Mouse (Mus musculus): Measurements from ENCODE around the gene Tmprss2. TPM values are rescaled to one million over a fixed set of nuclear protein-coding genes. Genes with fewer than 3 reads are reported as not detected.
A peak's percentile ranks its signal among the peaks of the same experiment; 100 is the strongest.
"Not testable (repeated sequence)": the region's sequence is repeated elsewhere in the genome, so short reads cannot be mapped to it uniquely, and the experiment has no call there.

The Tmprss2 gene
- total RNA-seq, 4 experiments from 2014 or later, result 0.07 to 0.09 TPM; not detected in 2

DNA sequence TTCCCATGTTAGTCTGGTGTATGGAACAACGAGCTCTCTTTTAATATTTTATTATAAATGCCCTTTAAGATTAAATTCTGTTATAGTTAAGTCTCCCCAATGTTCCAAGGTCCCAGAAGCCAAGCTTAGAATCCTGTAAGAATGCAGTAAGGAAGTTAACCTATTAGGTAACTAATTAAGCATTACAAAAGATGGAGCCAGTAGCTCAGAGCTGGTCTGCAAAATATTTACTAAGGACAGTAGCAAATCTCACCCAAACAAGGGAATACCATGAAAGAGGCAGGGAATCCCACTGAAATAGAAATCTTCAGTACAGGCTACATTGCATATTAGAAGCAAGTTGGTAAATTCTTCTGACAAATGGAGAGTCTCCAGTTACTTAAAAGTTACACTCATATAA is 28.1 kb downstream of the Tmprss2 start:
- not testable (repeated sequence) for DNase-seq

DNA sequence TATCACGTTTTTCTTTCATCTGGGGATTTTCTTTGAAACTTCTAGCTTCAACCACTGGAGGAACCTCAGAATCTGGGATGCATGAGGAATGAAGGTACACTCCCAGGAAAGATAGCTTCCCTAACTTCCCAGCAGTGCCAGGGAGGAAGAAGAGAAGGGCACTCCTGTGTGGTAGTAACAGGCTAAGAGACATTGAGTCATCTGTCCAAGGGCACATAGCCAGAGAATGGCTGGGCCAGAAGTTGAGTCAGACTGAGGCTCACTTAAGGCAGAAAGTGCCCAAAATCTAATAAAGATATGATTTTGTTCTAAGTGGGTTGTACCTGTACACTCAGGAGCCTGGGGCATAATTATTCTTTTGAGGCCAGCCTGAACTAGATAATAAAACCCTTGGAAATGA is 41.6 kb downstream of the Tmprss2 start:
- peak; percentile 55 for DNase-seq

DNA sequence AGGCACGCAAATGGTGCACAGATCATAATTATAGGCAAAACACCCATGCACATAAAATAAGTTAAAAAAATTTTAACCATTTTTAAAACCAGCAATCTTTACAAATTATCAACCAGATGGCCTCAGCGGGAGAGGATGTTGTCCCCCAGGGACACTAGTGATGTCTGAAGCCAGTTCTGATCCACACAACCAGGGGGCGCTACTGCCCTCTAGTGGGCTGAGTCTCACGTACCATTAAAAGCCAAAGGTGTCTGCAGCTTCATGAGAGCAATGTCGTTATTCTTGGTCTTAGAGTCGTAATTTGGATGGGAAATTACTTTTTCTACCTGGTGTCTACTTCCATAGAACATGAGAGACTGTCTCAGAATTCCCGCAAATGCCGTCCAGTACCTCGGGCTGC is 42.3 kb downstream of the Tmprss2 start:
- DNase-seq, result peak; percentile 19

DNA sequence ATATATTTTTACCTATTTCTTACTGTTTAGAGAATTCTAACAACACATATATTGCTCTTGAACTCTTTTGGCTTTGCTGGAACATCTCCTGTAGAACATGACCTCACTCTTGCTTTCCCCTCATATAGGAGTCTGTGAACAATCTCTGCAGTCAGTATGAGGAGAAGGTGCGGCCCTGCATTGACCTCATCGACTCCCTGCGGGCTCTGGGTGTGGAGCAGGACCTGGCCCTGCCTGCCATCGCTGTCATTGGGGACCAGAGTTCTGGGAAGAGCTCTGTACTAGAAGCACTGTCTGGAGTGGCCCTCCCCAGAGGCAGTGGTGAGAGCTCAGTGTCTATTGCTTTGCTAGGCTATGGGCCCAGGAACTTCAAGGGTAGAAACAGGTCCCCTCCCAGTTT is 66.7 kb downstream of the Tmprss2 start:
- no peak for DNase-seq

DNA sequence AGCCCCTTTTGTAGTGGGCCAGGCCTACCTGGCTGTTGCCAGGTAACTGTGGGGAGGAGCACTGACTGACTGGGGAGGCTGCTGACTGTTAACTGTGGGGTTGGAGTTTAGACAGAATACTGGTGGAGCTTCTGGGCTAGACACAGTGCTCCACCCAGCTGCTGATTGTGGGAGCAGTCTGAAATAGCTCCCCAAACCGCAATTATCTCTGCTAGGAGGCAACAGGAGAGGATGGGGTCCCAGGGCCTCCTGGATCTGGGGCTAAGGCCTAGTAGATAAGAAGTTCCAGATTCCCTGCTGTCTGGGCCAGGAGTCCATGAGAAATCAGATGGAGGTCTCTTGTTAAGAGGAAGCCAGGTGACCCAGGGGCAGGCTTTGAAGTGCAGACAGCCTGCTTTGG is 74.1 kb downstream of the Tmprss2 start:
- no peak for DNase-seq

DNA sequence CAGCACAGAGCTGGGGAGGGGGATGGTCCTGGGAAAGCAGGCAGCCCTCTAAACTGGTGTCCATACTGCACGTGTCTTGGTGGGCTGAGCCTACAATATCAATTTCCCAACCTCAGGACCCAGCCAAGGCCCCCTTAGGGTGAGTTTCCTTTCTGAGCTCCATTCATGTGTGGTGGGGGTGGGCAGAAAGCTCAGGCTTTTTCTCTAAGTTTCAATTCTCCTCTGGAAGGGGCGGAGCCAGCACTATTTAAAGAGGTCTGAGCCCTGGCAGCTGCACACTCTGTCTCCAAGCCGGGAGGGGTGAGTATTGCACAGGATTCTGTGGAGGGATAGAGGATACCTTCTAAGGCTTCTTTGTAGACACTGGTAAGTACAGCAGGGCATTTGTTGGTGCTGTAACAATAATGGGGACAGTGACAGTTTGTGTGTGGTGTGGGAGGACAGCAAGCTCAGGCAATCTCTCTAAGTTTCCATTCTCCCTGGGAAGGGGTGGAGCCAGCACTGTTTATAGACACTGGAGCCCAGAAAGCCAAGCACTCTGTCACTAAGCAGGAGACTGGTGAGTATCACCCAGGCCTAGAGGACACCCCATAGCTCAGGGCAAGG is 75.1 kb downstream of the Tmprss2 start:
- peak; percentile 35 for DNase-seq

DNA sequence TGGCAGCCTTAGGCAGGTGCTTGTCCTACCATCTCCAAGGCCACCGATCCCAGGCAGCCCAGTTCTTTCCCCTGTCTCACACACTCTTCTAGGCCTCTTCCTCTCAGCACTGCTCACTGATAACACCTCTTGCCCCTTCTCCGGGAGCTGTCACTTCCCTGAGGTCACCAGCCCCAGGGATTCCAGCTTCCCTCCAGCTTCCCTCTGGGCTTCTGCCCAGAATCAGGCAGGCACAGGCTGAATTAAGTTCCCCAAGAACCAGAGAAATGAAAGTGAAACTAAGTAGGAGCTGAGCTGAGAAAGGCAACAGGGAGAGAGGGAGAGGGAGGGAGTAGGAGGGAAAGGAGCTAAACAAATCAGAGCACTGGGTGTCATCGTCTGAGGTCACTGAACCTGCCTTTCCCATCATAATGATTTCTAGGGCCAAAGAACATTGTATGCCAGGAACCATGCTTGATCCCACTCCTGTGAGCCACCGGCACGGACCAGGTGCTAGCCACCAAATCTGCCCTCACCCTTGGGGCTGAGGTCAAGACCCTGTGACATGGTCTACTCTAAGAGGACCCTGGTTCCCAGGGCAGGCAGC is 76.0 kb downstream of the Tmprss2 start:
- DNase-seq, result peak; percentile 62

DNA sequence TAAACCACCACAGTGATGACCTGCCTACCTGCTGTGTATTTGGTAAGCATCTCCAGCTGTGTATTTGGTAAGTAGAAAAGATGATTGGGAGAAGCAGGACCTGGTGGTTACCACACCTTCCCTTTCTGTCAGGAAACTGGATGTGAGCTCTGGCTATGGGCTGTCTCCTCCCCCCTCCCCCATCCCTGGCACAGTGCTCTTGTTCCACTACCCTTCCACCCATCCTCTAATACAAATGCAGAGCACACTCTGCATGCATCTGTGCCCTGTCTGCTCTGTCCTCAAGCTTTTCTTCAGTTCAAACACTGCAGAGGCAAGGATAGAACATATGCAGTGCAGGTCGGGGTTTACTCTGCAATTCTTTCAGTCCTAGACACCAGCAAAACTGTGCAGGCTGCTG is 76.5 kb downstream of the Tmprss2 start:
- DNase-seq, result no peak

DNA sequence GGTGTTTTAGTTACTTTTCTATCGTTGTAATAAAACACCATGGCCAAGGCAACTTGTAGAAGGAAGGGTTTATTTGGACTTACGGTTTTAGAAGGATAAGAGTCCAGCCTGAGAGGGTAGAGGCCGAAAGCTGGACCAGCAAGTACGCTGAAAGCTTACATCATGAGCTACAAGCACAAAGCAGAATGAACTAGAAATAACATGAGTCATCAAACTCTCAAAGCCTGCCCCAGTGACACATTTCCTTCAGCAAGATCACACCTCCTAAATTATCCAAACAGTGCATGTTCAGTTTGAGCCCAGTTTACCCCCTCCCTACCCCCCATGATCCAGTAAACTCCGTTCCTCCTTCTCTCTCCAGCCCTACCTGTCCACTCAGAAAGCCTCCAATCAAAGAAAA is 77.2 kb downstream of the Tmprss2 start:
- DNase-seq, result no peak

DNA sequence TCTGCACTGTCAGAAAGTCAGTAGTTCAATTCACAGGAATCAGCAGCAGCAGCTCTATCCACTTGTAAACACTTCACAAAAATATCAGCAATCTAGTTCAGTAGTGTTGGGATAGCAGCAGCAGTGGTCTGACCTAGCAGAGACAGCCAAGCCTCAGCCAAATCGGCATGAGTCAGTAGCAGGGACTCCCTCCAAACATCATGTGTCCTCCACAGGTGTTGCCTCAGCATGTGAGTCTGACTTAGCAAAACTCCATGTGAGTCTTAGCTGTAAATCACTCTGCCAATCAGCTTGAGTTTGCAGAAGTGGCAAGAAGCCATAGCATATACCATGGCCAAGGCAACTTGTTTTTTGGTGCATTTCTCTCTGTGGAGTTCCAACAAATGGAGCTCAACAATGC is 77.9 kb downstream of the Tmprss2 start:
- no peak for DNase-seq

DNA sequence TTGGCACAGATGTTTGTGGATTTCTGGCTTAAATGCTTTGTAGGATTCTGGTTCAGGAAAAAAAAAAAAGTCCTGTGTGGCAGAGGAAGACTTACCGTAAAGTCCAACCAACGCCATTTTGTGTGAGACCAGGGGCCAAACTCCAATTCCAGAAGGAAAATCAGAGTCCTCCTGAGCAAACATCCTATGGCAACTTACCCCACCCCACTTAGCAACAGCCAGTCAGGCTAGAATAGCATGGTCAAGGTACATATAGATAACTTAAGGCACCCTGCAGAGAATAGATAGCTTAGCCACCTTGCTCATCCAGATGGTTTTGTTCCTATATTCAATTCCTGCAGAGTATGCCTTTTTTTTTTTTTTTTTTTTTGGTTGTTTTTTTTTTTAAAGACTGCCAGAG is 81.8 kb downstream of the Tmprss2 start:
- DNase-seq, result no peak

DNA sequence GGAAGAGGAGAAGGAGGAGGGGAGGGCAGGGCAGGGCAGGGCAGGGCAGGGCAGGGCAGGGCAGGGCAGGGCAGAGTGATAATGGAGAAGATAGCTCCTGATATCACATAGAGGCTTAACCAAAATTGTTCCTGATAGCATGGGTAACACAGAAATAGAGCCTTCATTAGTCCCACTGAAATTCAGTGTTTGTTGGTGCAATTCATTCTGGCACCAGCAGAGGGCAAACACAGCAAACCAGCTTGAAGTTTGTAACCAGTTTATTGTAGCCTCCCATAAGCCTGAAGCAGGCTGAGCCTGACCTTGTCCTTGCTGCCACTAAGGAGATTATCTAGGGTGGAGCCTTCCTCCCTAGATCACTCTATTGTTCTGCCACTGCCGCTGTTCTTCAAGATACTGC is 88.0 kb downstream of the Tmprss2 start:
- DNase-seq, result peak; percentile 45

DNA sequence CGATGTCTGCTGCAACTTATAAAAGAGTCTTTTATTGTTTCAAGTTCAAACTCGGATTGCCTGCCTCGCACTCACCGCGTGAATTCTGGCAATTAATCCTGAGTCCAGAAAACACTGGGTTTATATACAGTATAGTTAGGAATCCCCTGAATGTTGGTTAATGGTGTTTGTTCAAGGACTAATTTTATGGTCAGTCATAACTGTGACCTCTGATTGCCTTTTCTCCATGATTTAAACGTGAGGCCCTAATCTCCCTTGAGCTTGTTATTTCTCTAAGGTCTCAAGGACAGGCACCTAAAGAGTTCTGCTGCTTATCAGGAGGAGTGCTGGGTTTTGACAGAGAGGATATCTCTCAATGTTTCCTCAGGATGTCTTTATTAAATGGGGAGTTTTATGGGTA is 89.0 kb downstream of the Tmprss2 start:
- no peak for DNase-seq

DNA sequence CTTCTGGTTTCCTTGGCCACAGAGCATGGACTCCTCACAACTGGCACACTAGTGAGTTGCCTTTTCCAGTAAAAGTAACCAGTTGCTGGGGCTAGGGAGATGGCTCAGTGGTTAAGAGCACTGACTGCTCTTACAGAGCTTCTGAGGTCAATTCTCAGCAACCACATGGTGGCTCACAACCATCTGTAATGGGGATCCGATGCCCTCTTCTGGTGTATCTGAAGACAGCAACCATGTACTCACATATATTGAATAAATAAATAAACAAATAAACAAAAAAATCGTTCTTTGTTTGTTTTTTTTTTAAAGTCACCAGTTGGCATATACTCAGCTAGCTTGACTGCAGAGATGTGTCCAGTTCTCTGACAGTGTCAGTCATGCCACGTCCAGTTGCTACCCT is 94.7 kb downstream of the Tmprss2 start:
- no peak for DNase-seq

Other genes starting within 250 kb of the Tmprss2 start
- 1 to 10 TPM; 2.6 to 5.0 (median 3.2) TPM for gene Mx1, start 148.3 kb downstream of the Tmprss2 start, total RNA-seq (2022)
- not detected for gene Fam3b, start 96.4 kb downstream of the Tmprss2 start, total RNA-seq (2022)
- gene Ripk4, start 152.6 kb upstream of the Tmprss2 start, total RNA-seq (2022), result 1 to 10 TPM; 2.0 to 2.5 (median 2.2) TPM
- gene Prdm15, start 240.7 kb upstream of the Tmprss2 start, total RNA-seq (2022), result 10 to 100 TPM in 3 of 4 experiments, 1 to 10 TPM in 1; 8.8 to 17.4 (median 16.7) TPM